Mouse (Mus musculus): Measurements from ENCODE around the gene Smyd4.

DNA sequence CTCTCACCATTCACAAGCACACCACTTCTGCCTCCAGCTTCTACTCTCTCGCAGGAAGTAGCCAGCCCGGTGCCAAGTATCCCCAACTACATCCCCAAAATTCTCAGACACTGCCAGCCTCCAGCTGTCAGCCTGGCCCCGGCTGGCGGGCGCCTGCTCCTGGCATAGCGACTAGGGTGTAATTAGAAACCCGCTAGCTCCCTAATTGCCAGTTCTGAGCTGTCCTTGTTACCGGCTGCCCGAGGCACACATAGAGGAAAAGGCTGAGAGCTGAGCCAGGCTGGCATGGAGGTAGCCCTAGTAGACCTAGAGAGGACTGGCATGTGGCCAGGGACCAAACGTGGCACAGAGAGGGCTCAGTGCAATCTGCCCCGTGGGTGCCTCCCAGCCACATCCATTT, 83.1 kb downstream of the Smyd4 start:
- TF ChIP-seq EP300 (IDR thresholded peaks at IDR 0.05; ENCODE audit: low read depth) = no peak
- no peak for TF ChIP-seq CTCF (IDR thresholded peaks at IDR 0.05; ENCODE audit: low read depth)
